Mouse (Mus musculus) stomach, postnatal 0 days (tissue): Measurements from ENCODE around the gene Rnh1. TPM values are rescaled to one million over a fixed set of nuclear protein-coding genes. Genes with fewer than 3 reads are reported as not detected.
A peak's percentile ranks its signal among the peaks of the same experiment; 100 is the strongest.

Experiments
- ATAC-seq: fragments of 200-750 bp; cut with Nextera tagmentation; 2 replicates; pipeline ENCODE4 v1.8.0; 2017; ENCODE audit not compliant: low FRiP score, low TSS enrichment
- DNase-seq: peaks from one replicate; pipeline ENCODE4 v3.0.0-alpha.2; 2016; ENCODE audit warnings: low spot score
- H3K27ac ChIP-seq: fragments of 300-500 bp; sonication (generic); replicated peaks from 2 replicates; pipeline ENCODE4 v1.5.1; 2014; ENCODE audit warnings: mild to moderate bottlenecking, control low read depth
- H3K27me3 ChIP-seq: fragments of 300-500 bp; sonication (generic); 2 replicates; pipeline ENCODE4 v1.6.1; 2014; ENCODE audit warnings: low read length; ENCODE audit not compliant: control insufficient read depth, insufficient read depth
- H3K36me3 ChIP-seq: fragments of 300-500 bp; sonication (generic); 2 replicates; pipeline ENCODE4 v1.6.1; 2014; ENCODE audit warnings: low read length, mixed read lengths; ENCODE audit not compliant: control insufficient read depth, insufficient read depth
- H3K4me1 ChIP-seq: fragments of 300-500 bp; sonication (generic); replicated peaks from 2 replicates; pipeline ENCODE4 v1.6.1; 2014; ENCODE audit warnings: antibody characterized with exemption; ENCODE audit not compliant: control insufficient read depth, insufficient read depth
- H3K4me2 ChIP-seq: fragments of 300-500 bp; sonication (generic); replicated peaks from 2 replicates; pipeline ENCODE4 v1.6.1; 2014; ENCODE audit warnings: low read depth, mild to moderate bottlenecking, control low read depth, moderate library complexity
- H3K4me3 ChIP-seq: fragments of 300-500 bp; sonication (generic); 2 replicates; pipeline ENCODE4 v1.5.1; 2014; ENCODE audit warnings: low read depth, low read length, control low read depth
- H3K9ac ChIP-seq: fragments of 300-500 bp; sonication (generic); 2 replicates; pipeline ENCODE4 v1.6.1; 2014; ENCODE audit warnings: mild to moderate bottlenecking, low read length, control low read depth, mixed read lengths
- H3K9me3 ChIP-seq: fragments of 300-500 bp; sonication (generic); 2 replicates; pipeline ENCODE4 v1.6.1; 2016; ENCODE audit warnings: low read length; ENCODE audit not compliant: control insufficient read depth
- CTCF ChIP-seq: IDR thresholded peaks from 2 replicates; pipeline ENCODE4 v1.5.1; 2016; ENCODE audit warnings: antibody characterized with exemption, low read depth, mild to moderate bottlenecking, moderate library complexity
- EP300 ChIP-seq: optimal IDR thresholded peaks from 2 replicates; pipeline ENCODE3; 2016; ENCODE audit warnings: antibody characterized with exemption
- WGBS: fragments of 180-500 bp; shearing (Covaris S2); extraction: QIAGEN DNeasy Blood & Tissue Kit; methylation state at CpG from one replicate; pipeline ENCODE4 v1.1.7; 2014; 5-methylcytosine and 5-hydroxymethylcytosine counted together
- polyA plus RNA-seq: library from polyadenylated mRNA; unstranded; fragments of >200 nt; fragmentation: Nextera tagmentation; extraction: Ambion mirVana; gene quantifications from 2 replicates; pipeline ENCODE4 v1.2.1, GENCODE M21; 2015

Rnh1 gene
- polyA plus RNA-seq = 216 and 220 TPM in 2 replicates

DNA sequence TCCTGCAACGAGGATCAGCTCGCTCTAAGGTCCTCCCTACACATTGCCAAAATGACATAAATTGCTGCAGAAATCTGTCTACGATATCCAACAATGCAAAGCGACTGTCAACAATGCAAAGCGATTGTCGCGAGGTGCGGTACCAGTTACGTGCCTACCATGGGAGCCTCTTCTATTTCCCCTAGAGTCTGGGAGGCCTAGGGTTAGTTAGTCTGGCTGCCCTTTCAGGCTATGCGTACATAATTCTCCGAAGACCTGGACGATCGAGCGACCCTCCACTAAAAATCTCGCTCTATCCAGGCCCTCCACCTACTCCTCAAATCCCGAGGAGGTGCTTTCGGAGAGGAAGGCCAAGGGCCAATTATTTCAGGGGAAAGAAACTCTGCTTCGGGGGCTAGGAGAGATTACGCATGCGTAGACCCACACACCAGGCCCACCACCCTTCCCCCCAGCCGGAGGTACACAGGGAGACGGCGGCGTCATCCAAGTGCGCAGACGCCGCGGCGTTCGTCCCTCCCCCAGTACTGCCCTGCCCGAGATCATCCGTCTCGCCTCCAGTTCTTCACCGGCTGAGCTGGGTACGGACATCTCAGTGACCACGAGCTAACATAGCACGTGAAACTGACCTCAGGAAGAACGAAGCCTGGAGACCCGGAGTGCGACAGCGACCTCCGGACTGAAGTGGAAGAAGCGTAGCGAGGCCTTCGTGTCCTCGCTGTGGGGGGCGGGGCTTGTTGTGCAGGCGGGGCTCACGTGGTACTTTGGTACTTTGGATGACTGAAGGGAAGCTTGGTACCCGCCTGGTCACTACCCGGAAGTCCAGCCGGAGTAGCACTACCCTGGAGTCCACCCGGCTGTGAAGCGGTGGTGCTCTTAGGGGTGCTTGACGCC lies at the start of gene Rnh1:
Gene Rnh1, minus strand, starts transcription at position 742 of the 891 bp plus-strand sequence.
- DNase-seq (peak; percentile 94), ATAC-seq (peak; percentile 91)
- H3K27me3 ChIP-seq = no peaks in the 10 kb centered on the region
- 2% methylated on average over 55 of the region's 55 CpGs for WGBS
- H3K4me2 ChIP-seq = peak within 1 kb of the TSS; percentile 63
- peaks cover 9% of the 10 kb centered on the region for H3K4me1 ChIP-seq
- no peak for TF ChIP-seq EP300
- TF ChIP-seq CTCF = peak; percentile 28; the same call in 1 of the 2 replicates
- peak within 1 kb of the TSS; percentile 93 for H3K27ac ChIP-seq
- peak within 1 kb of the TSS; percentile 51 for H3K4me3 ChIP-seq
- H3K9ac ChIP-seq = peak within 1 kb of the TSS; percentile 81
- no peaks in the 10 kb centered on the region for H3K9me3 ChIP-seq
- H3K36me3 ChIP-seq = no peaks in the 10 kb centered on the region

DNA sequence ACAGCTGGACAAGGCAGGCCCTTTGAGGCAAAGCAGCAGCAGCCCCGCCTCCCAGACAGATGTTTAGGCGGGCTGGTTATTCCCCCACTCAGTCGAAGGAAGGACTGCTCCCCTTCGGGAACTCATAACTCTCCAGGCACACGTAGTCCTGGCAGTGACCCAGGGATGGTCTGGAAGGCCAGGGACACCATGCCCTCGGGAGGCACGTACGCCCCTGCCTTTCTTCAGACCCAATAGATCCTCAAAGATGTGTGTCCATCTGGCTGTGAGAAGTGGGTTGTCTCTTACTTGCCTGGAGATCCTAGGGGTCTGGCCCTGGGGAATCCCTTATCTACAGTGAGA lies 49.4 kb upstream of the Rnh1 start:
- 10% methylated on average over 8 of the region's 8 CpGs for WGBS
- DNase-seq (no peak), ATAC-seq (no peak)
- peak overlapping the region; percentile 98 for H3K4me2 ChIP-seq
- no peaks in the 10 kb centered on the region for H3K9me3 ChIP-seq
- TF ChIP-seq CTCF = no peak
- TF ChIP-seq EP300 = no peak
- H3K4me3 ChIP-seq = peak overlapping the region; percentile 65
- peak overlapping the region; percentile 45 for H3K9ac ChIP-seq
- H3K27me3 ChIP-seq = no peaks in the 10 kb centered on the region
- peak overlapping the region; percentile 81 for H3K27ac ChIP-seq
- H3K36me3 ChIP-seq = no peaks in the 10 kb centered on the region
- H3K4me1 ChIP-seq = peaks cover 15% of the 10 kb centered on the region

DNA sequence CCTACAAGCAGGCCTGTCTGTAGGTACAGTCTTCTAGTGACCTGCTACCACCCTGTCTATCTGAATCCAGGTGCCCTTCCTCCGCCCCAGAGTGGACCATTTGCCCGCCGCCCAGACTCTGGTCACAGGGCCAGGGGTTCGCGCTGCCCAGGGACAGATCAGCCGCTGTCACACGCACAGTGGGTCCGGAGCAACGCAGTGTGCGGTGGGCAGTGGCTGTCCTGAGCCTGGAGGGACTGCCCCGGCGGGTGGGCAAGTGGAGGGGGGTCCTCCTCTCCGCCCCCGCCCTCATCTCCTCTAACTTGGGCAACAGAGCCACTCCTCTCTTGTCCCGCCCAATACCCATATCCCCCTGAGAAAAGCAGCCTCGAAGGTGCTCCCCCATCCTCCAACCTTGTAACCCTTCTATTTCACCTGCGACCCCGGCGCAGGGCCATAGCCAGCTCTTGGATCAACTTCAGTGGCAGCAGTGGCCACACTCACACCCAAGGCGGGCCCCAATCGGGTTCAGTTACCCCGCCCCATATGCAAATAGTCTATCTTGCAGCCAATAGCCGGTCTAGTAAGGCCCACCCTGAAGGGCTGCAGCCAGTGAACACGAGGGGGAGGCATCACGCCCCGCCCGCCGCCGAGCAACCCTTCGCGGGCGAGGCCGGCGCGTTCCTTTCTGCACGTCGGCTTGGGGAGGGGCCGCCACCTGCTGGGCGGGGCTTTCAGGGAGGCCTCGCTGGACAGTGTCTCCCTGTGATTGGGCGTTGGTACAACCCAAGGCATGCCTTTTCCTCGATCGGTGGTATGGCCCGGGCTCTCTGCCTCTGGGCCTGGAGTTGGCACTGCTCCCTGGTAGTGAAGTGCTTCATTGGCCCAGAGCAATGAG lies 48.8 kb upstream of the Rnh1 start:
- TF ChIP-seq CTCF (peak; percentile 61), EP300 (no peak)
- Histone ChIP-seq H3K4me3 (peak overlapping the region; percentile 65), H3K9me3 (no peaks in the 10 kb centered on the region), H3K27ac (peak overlapping the region; percentile 86), H3K27me3 (no peaks in the 10 kb centered on the region), H3K4me2 (peak overlapping the region; percentile 98), H3K9ac (peak overlapping the region; percentile 76), H3K36me3 (no peaks in the 10 kb centered on the region), H3K4me1 (peaks cover 15% of the 10 kb centered on the region)
- 3% methylated on average over 44 of the region's 44 CpGs for WGBS
- peak; percentile 95 for ATAC-seq
- DNase-seq = peak; percentile 100

DNA sequence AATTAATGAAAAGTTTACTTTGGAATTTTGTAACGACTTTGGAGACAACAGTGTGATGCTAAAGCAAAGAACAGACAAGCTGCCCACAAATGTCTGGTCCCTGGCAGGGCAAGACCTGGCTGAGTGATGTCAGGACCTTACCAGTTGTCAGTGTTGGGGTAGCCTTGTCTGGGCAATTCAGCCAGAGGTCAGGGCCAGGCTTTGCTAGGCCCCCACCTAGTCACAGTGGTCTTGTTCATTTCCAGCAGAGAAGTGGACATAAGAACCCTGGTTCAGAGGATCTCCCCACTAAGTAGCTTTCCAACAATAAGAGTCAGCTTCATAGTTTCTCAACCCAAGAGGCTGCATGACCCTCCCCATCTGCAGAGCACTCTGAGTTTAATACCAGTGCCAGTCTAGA lies 47.7 kb upstream of the Rnh1 start:
- Histone ChIP-seq H3K36me3 (no peaks in the 10 kb centered on the region), H3K4me1 (peaks cover 15% of the 10 kb centered on the region), H3K4me3 (no peak overlapping the region; the same call in 1 of the 2 replicates), H3K27ac (peak overlapping the region; percentile 86), H3K4me2 (peak overlapping the region; percentile 98), H3K27me3 (no peaks in the 10 kb centered on the region), H3K9me3 (no peaks in the 10 kb centered on the region), H3K9ac (peak overlapping the region; percentile 18)
- 51% methylated on average over 1 of the region's 1 CpGs for WGBS
- no peak for TF ChIP-seq EP300
- TF ChIP-seq CTCF = no peak
- DNase-seq (no peak), ATAC-seq (no peak)

DNA sequence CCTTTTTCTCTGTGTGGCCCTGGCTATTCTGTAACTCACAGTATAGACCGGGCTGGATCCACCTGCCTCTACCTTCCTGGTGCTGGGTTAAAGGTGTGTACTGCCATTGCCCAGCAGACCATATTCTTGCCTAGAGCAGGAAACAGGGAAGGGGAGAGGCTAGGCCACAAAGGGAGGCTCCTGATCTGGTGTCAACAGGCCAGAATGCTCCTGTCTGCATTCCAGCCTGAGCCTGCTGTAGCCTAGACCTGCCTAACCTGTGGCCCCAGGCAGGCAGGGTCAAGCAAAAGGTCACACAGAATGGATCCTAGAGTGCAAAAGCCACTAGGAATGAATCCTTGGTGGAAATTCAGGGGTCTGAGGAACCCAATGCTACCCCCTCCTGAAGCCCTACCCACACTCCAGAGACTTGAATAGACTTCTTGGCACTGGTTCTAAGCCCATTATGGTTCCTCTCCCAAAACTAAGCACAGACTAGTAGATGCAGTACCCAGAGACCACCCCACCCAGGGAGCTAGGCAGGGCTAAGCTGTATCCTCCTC lies 47.0 kb upstream of the Rnh1 start:
- H3K27me3 ChIP-seq = no peaks in the 10 kb centered on the region
- no peak for DNase-seq
- no peak overlapping the region for H3K4me3 ChIP-seq
- no peaks in the 10 kb centered on the region for H3K9me3 ChIP-seq
- ATAC-seq = no peak
- no peak overlapping the region for H3K9ac ChIP-seq
- 71% methylated on average over 1 of the region's 1 CpGs for WGBS
- no peaks in the 10 kb centered on the region for H3K36me3 ChIP-seq
- peaks cover 15% of the 10 kb centered on the region for H3K4me1 ChIP-seq
- peak overlapping the region; percentile 26 for H3K27ac ChIP-seq
- no peak overlapping the region; the same call in 1 of the 2 replicates for H3K4me2 ChIP-seq
- TF ChIP-seq CTCF = no peak
- no peak for TF ChIP-seq EP300
